Mouse (Mus musculus): ENCODE results near the gene Soga3. TPM values are rescaled to one million over a fixed set of nuclear protein-coding genes. Genes with fewer than 3 reads are reported as not detected.

Gene Soga3
- 0.44 and 0.66 TPM in 2 replicates for polyA plus RNA-seq (2014; fragmentation: Nextera tagmentation; extraction: Ambion mirVana)

DNA sequence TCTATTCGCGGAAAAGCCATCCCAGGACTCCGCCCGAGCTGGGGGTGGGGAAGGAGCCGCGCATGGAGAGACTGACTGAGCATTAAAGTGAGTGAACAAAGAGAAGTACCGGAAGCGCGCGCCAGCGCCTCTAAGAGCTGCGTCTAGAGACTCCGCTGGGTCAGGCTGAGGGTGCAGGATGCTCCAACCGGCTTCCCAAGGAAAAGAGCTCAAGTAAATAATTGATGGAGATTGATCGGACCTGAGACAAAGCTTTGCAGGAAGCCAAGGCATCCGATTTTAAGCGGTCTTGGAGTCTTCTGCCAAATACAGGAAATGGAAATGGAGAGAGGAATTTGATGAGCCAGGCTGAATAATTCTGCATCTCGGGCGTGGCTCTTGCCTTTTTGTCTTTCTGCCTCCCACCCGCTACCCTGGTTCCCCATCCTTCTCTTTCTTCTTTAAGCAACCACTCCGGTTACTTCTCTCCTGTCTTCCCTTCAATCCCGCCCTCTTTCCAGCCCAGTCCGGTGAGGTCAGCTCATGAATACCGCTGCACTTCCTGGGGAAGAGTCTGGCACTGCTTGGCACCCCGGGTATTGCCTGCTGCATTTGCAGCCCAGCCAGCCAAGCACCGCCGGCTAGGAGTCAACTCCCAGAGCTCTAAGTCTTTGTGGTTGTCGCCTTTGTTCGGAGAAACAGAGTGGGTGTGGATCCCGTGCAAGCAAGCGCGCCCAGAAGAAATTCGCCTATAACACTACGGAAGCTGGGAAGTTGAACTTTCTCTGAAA, at the start of gene Soga3:
TSS of gene Soga3 (plus strand) at position 274 of the 770 bp plus-strand sequence.
- WGBS = under 1% methylated on average over 34 of the region's 34 CpGs
- no peaks in the 10 kb centered on the region for H3K9me3 ChIP-seq (ENCODE audit: control insufficient read depth, low read length)
- peaks cover 46% of the 10 kb centered on the region for H3K27me3 ChIP-seq (ENCODE audit: control insufficient read depth, insufficient read depth, low read length)
- peak within 1 kb of the TSS; percentile 39 for H3K4me2 ChIP-seq (replicated peaks; ENCODE audit: low read depth, low read length)
- H3K4me1 ChIP-seq (ENCODE audit: control insufficient read depth, insufficient read depth, low read length) = 0 out of 2 replicates have a peak, but pooled peaks cover 7% of the 10 kb centered on the region
- peak; percentile 44; the same call in 1 of the 2 replicates for ATAC-seq (ENCODE audit: low FRiP score, low TSS enrichment)
- no peaks in the 10 kb centered on the region for H3K36me3 ChIP-seq (ENCODE audit: control insufficient read depth, insufficient read depth, low read length)
- H3K4me3 ChIP-seq (ENCODE audit: low read length) = peak within 1 kb of the TSS; percentile 29
- no peak within 1 kb of the TSS for H3K9ac ChIP-seq (ENCODE audit: low read depth, low read length)
- H3K27ac ChIP-seq (ENCODE audit: low read depth, low read length) = no peak within 1 kb of the TSS

GRCm38 (mm10) chr10:29106962-29107361, 36.7 kb upstream of the Soga3 start:
- no peaks in the 10 kb centered on the region for H3K27me3 ChIP-seq (ENCODE audit: control insufficient read depth, insufficient read depth, low read length)
- H3K9me3 ChIP-seq (ENCODE audit: control insufficient read depth, low read length) = no peaks in the 10 kb centered on the region
- H3K9ac ChIP-seq (ENCODE audit: low read depth, low read length) = no peak overlapping the region
- ATAC-seq (ENCODE audit: low FRiP score, low TSS enrichment) = no peak
- no peak overlapping the region for H3K4me2 ChIP-seq (replicated peaks; ENCODE audit: low read depth, low read length)
- H3K4me1 ChIP-seq (ENCODE audit: control insufficient read depth, insufficient read depth, low read length) = no peaks in the 10 kb centered on the region
- no peaks in the 10 kb centered on the region for H3K36me3 ChIP-seq (ENCODE audit: control insufficient read depth, insufficient read depth, low read length)
- WGBS = 12% methylated on average over 4 of the region's 4 CpGs
- H3K4me3 ChIP-seq (ENCODE audit: low read length) = no peak overlapping the region
- H3K27ac ChIP-seq (ENCODE audit: low read depth, low read length) = no peak overlapping the region

DNA sequence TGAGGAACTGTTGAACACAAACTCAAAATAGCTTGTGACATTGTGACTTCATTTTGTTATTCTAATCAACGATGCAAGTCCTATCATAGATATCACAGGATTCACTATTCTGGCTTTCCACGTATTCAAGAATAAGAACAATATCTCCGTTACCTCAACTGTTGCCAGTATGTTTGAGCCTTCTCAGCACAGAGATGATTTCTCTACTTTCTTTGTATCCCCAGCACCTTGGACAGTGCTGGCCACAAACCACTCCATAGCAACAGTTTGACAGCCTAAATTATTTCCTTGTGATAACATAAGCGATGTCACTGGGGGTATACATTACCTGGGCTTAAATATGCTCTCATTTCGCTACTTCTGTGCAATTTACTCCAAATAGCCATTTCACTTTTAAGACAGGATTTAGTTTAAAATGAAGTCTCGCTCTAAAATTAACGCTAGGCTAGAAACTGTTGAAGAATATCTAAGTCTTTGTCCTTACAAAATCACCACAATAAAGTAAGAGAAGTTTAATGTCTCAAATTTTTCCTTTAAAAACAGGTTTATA, 1.0 kb upstream of the Soga3 start:
- Histone ChIP-seq H3K4me1 (ENCODE audit: control insufficient read depth, insufficient read depth, low read length) (0 out of 2 replicates have a peak, but pooled peaks cover under 1% of the 10 kb centered on the region), H3K4me3 (ENCODE audit: low read length) (no peak overlapping the region), H3K27me3 (ENCODE audit: control insufficient read depth, insufficient read depth, low read length) (peaks cover 35% of the 10 kb centered on the region), H3K27ac (ENCODE audit: low read depth, low read length) (no peak overlapping the region), H3K9ac (ENCODE audit: low read depth, low read length) (no peak overlapping the region), H3K36me3 (ENCODE audit: control insufficient read depth, insufficient read depth, low read length) (no peaks in the 10 kb centered on the region), H3K9me3 (ENCODE audit: control insufficient read depth, low read length) (no peaks in the 10 kb centered on the region), H3K4me2 (replicated peaks; ENCODE audit: low read depth, low read length) (no peak overlapping the region)
- no peak for ATAC-seq (ENCODE audit: low FRiP score, low TSS enrichment)
- WGBS = 31% methylated on average over 7 of the region's 7 CpGs

GRCm38 (mm10) chr10:29144612-29145405, 1.2 kb downstream of the Soga3 start:
- 11% methylated on average over 7 of the region's 12 CpGs for WGBS
- peak overlapping the region; percentile 29; the same call in 1 of the 2 replicates for H3K4me3 ChIP-seq (ENCODE audit: low read length)
- no peaks in the 10 kb centered on the region for H3K36me3 ChIP-seq (ENCODE audit: control insufficient read depth, insufficient read depth, low read length)
- H3K4me1 ChIP-seq (ENCODE audit: control insufficient read depth, insufficient read depth, low read length) = 0 out of 2 replicates have a peak, but pooled peaks cover 7% of the 10 kb centered on the region
- H3K4me2 ChIP-seq (replicated peaks; ENCODE audit: low read depth, low read length) = no peak overlapping the region
- H3K9ac ChIP-seq (ENCODE audit: low read depth, low read length) = no peak overlapping the region
- H3K27ac ChIP-seq (ENCODE audit: low read depth, low read length) = no peak overlapping the region
- peaks cover 53% of the 10 kb centered on the region for H3K27me3 ChIP-seq (ENCODE audit: control insufficient read depth, insufficient read depth, low read length)
- H3K9me3 ChIP-seq (ENCODE audit: control insufficient read depth, low read length) = no peaks in the 10 kb centered on the region
- ATAC-seq (ENCODE audit: low FRiP score, low TSS enrichment) = no peak

DNA sequence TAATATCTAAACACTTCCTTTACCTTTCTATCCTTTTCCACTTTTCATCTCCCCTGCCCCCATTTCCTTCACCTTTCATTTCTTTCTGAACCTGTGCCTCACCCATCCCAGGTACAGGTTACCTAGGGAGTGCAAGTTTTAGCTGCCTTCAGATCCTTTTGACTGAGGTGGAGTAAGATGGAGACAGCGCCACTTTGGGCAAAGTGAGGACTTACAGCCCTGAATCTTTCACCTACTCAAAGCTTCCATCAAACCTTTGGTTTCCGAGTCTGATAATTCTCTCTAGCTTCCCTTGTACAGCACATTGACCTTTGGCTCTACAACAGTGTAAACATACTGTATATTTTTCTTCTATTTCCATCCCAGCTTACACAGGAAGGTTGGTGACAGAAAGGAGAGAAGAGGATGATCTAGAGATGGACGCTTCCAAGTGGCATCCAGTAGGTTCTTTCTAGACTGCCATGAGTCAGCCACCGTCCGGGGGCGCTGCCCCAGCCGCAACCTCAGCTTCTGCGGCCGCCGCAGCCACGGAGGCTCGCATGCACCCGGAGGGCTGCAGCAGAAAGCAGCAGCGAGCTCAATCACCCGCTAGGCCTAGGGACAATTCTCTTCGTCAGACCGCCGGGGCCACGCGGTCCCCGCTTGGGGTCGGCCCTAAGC, 2.7 kb downstream of the Soga3 start:
- peak; percentile 2; the same call in 1 of the 2 replicates for ATAC-seq (ENCODE audit: low FRiP score, low TSS enrichment)
- H3K27me3 ChIP-seq (ENCODE audit: control insufficient read depth, insufficient read depth, low read length) = peaks cover 53% of the 10 kb centered on the region
- H3K4me3 ChIP-seq (ENCODE audit: low read length) = peak overlapping the region; percentile 46
- WGBS = under 1% methylated on average over 22 of the region's 22 CpGs
- H3K4me2 ChIP-seq (replicated peaks; ENCODE audit: low read depth, low read length) = peak overlapping the region; percentile 91
- no peak overlapping the region for H3K9ac ChIP-seq (ENCODE audit: low read depth, low read length)
- H3K9me3 ChIP-seq (ENCODE audit: control insufficient read depth, low read length) = no peaks in the 10 kb centered on the region
- H3K4me1 ChIP-seq (ENCODE audit: control insufficient read depth, insufficient read depth, low read length) = 0 out of 2 replicates have a peak, but pooled peaks cover 7% of the 10 kb centered on the region
- H3K36me3 ChIP-seq (ENCODE audit: control insufficient read depth, insufficient read depth, low read length) = no peaks in the 10 kb centered on the region
- H3K27ac ChIP-seq (ENCODE audit: low read depth, low read length) = no peak overlapping the region

DNA sequence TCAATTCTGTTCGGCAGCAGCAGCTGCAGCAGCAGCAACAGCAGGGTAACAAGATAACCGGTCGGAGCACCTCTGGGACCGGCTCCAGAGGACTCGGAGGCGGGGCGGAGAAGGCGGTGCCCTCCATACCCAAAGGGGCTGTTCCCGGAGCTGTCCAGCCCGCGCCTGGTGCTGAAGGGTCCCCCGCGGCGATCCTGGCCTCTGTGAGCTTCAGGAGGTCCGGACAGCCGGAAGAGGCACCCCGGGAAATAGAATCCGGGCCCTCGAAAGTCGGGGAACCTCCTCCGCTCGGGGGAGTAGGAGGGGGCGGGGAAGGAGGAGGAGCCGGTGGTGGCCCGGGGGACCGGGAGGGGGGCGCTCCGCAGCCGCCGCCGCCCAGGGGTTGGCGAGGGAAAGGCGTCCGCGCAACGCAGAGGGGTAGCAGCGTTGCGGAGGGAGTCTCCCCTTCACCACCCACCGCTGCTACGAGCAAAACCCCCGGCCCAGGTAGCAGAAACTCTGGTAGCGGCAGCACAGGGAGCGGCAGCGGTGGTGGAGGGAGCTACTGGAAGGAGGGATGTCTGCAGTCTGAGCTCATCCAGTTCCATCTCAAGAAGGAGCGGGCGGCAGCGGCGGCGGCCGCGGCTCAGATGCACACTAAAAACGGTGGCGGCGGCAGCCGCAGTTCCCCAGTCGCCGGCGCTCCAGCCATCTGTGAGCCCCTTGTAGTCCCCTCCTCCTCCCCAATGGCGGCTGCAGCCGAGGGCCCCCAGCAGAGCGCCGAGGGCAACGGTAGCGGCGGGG, 3.4 kb downstream of the Soga3 start:
- no peaks in the 10 kb centered on the region for H3K9me3 ChIP-seq (ENCODE audit: control insufficient read depth, low read length)
- WGBS = under 1% methylated on average over 56 of the region's 65 CpGs
- no peaks in the 10 kb centered on the region for H3K36me3 ChIP-seq (ENCODE audit: control insufficient read depth, insufficient read depth, low read length)
- peak overlapping the region; percentile 46 for H3K4me3 ChIP-seq (ENCODE audit: low read length)
- H3K27me3 ChIP-seq (ENCODE audit: control insufficient read depth, insufficient read depth, low read length) = peaks cover 53% of the 10 kb centered on the region
- H3K4me1 ChIP-seq (ENCODE audit: control insufficient read depth, insufficient read depth, low read length) = 0 out of 2 replicates have a peak, but pooled peaks cover 7% of the 10 kb centered on the region
- peak overlapping the region; percentile 18; the same call in 1 of the 2 replicates for H3K9ac ChIP-seq (ENCODE audit: low read depth, low read length)
- H3K4me2 ChIP-seq (replicated peaks; ENCODE audit: low read depth, low read length) = peak overlapping the region; percentile 91
- ATAC-seq (ENCODE audit: low FRiP score, low TSS enrichment) = peak; percentile 95
- H3K27ac ChIP-seq (ENCODE audit: low read depth, low read length) = no peak overlapping the region

DNA sequence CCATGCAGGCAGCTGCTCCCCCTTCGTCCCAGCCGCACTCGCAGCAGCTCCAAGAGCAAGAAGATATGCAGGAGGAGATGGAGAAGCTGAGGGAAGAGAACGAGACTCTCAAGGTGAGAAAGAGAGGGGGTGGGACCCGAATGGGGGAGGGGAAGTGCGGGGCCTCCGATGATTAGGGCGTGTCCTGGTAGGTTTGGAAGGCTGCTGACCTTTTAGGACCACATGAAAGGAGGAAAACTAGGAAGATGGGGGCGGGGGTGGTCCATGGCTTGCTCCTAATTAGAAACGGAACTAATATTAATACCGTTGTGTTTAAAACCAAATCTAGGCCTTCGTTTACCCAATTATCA, 4.0 kb downstream of the Soga3 start:
- Histone ChIP-seq H3K27me3 (ENCODE audit: control insufficient read depth, insufficient read depth, low read length) (peaks cover 53% of the 10 kb centered on the region), H3K36me3 (ENCODE audit: control insufficient read depth, insufficient read depth, low read length) (no peaks in the 10 kb centered on the region), H3K9me3 (ENCODE audit: control insufficient read depth, low read length) (no peaks in the 10 kb centered on the region), H3K4me1 (ENCODE audit: control insufficient read depth, insufficient read depth, low read length) (0 out of 2 replicates have a peak, but pooled peaks cover 7% of the 10 kb centered on the region), H3K9ac (ENCODE audit: low read depth, low read length) (peak overlapping the region; percentile 18; the same call in 1 of the 2 replicates), H3K4me2 (replicated peaks; ENCODE audit: low read depth, low read length) (peak overlapping the region; percentile 91), H3K27ac (ENCODE audit: low read depth, low read length) (no peak overlapping the region), H3K4me3 (ENCODE audit: low read length) (peak overlapping the region; percentile 46)
- WGBS = under 1% methylated on average over 12 of the region's 12 CpGs
- ATAC-seq (ENCODE audit: low FRiP score, low TSS enrichment) = no peak

DNA sequence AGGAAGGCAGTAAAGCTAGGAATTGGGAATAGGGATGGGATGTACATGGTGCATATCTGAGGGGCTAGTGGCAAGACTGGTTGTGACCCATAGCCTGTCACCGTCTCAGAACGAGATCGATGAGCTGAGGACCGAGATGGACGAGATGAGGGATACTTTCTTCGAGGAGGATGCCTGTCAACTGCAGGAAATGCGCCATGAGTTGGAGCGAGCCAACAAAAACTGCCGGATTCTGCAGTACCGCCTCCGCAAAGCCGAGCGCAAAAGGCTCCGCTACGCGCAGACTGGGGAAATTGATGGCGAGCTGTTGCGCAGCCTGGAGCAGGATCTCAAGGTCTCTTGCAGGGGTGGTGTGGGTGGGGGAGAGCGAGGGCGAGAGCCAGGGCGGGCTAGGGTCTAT, 4.4 kb downstream of the Soga3 start:
- H3K4me3 ChIP-seq (ENCODE audit: low read length) = peak overlapping the region; percentile 46
- ATAC-seq (ENCODE audit: low FRiP score, low TSS enrichment) = no peak

More for the DNA sequence above, 4.4 kb downstream of the Soga3 start:
- Histone ChIP-seq H3K27me3 (ENCODE audit: control insufficient read depth, insufficient read depth, low read length) (peaks cover 53% of the 10 kb centered on the region), H3K9me3 (ENCODE audit: control insufficient read depth, low read length) (no peaks in the 10 kb centered on the region), H3K27ac (ENCODE audit: low read depth, low read length) (no peak overlapping the region), H3K9ac (ENCODE audit: low read depth, low read length) (no peak overlapping the region), H3K4me2 (replicated peaks; ENCODE audit: low read depth, low read length) (peak overlapping the region; percentile 91), H3K4me1 (ENCODE audit: control insufficient read depth, insufficient read depth, low read length) (0 out of 2 replicates have a peak, but pooled peaks cover 7% of the 10 kb centered on the region), H3K36me3 (ENCODE audit: control insufficient read depth, insufficient read depth, low read length) (no peaks in the 10 kb centered on the region)
- WGBS = under 1% methylated on average over 21 of the region's 21 CpGs

Measured in kidney, embryonic 14.5 days (tissue).